Mouse (Mus musculus) myocyte (in vitro differentiated cells): ENCODE measurements around the gene Ccdc106.

Experiments
- CEBPB ChIP-seq: IDR thresholded peaks from 2 replicates; pipeline ENCODE4 v1.6.1; 2011; ENCODE audit warnings: mild to moderate bottlenecking, moderate library complexity; ENCODE audit not compliant: poor library complexity, insufficient read depth, severe bottlenecking
- MYOD1 ChIP-seq, 3 experiments: IDR thresholded peaks; one replicate each; pipeline ENCODE4 v1.6.1; 2011; ENCODE audit warnings: control low read depth in 2 of 3, low read depth in 2 of 3, mild to moderate bottlenecking in 2 of 3, moderate library complexity in 1 of 3; ENCODE audit not compliant: insufficient read length in 2 of 3, control insufficient read depth in 1 of 3
- POLR2A ChIP-seq: IDR thresholded peaks from one replicate; pipeline ENCODE4 v1.6.1; 2011; ENCODE audit warnings: low read depth, mild to moderate bottlenecking, control low read depth, moderate library complexity; ENCODE audit not compliant: insufficient read length
- POLR2AphosphoS2 ChIP-seq: IDR thresholded peaks from one replicate; pipeline ENCODE4 v1.6.1; 2011; ENCODE audit warnings: low read depth, control low read depth; ENCODE audit not compliant: insufficient read length
- REST ChIP-seq: IDR thresholded peaks from one replicate; pipeline ENCODE4 v1.6.1; 2011; ENCODE audit warnings: mild to moderate bottlenecking, control low read depth, moderate library complexity; ENCODE audit not compliant: insufficient read depth, insufficient read length
- TCF12 ChIP-seq: IDR thresholded peaks from one replicate; pipeline ENCODE4 v1.6.1; 2011; ENCODE audit warnings: mild to moderate bottlenecking, control low read depth; ENCODE audit not compliant: poor library complexity, insufficient read depth, severe bottlenecking
- USF1 ChIP-seq: IDR thresholded peaks from one replicate; pipeline ENCODE4 v1.6.1; 2011; ENCODE audit warnings: low read depth, mild to moderate bottlenecking, control low read depth, moderate library complexity

- no peak for TF ChIP-seq POLR2A
- no peak for TF ChIP-seq REST
- TF ChIP-seq USF1: no peak
- no peak for TF ChIP-seq CEBPB
- no peak for TF ChIP-seq POLR2AphosphoS2
- no peak for TF ChIP-seq TCF12
- no peak for TF ChIP-seq MYOD1 (IDR thresholded peaks at IDR 0.05; ENCODE audit: control insufficient read depth in 1 of 3, insufficient read length in 2 of 3, low read depth in 2 of 3)
Observed at GRCm38 (mm10) chr7:5030554-5031275, 10.4 kb downstream of the Ccdc106 start.
